Mouse (Mus musculus) C2C12 (cell line): ENCODE measurements at regions not wholly inside any gene's neighbourhood (a gene's known extent, or its start where the extent isn't known, plus 50 kb on each side); places are given as distances from the start of the nearest gene placed in this dataset.

ENCODE experiments used
- H3K27me3 ChIP-seq: one replicate; pipeline ENCODE4 v1.6.1; 2011; ENCODE audit not compliant: control insufficient read depth, insufficient read depth, insufficient read length
- H3K36me3 ChIP-seq: one replicate; pipeline ENCODE4 v1.6.1; 2011; ENCODE audit not compliant: control insufficient read depth, insufficient read depth
- H3K4me3 ChIP-seq: one replicate; pipeline ENCODE4 v1.5.1; 2011; ENCODE audit warnings: mild to moderate bottlenecking, control low read depth; ENCODE audit not compliant: poor library complexity, insufficient read depth, severe bottlenecking
- H3K79me2 ChIP-seq: one replicate; pipeline ENCODE4 v1.6.1; 2011; ENCODE audit not compliant: control insufficient read depth, insufficient read depth
- H3K79me3 ChIP-seq: one replicate; pipeline ENCODE4 v1.6.1; 2011; ENCODE audit warnings: low read depth, control low read depth
- H3ac ChIP-seq: one replicate; pipeline ENCODE3; 2011; ENCODE audit warnings: low read depth; ENCODE audit not compliant: control insufficient read depth, insufficient read length
- CEBPB ChIP-seq: IDR thresholded peaks from one replicate; pipeline ENCODE4 v1.6.1; 2011; ENCODE audit warnings: low read depth, mild to moderate bottlenecking, control low read depth, moderate library complexity
- CTCF ChIP-seq: IDR thresholded peaks from one replicate; pipeline ENCODE4 v1.5.1; 2011; ENCODE audit not compliant: control insufficient read depth, insufficient read depth, insufficient read length
- FOSL1 ChIP-seq: IDR thresholded peaks from one replicate; pipeline ENCODE4 v1.8.0; 2011; ENCODE audit warnings: mild to moderate bottlenecking, low read length; ENCODE audit not compliant: poor library complexity, insufficient read depth, severe bottlenecking
- MAX ChIP-seq: IDR thresholded peaks from one replicate; pipeline ENCODE4 v1.6.1; 2011; ENCODE audit warnings: mild to moderate bottlenecking, control low read depth
- MYOD1 ChIP-seq: IDR thresholded peaks from one replicate; pipeline ENCODE4 v1.6.1; 2011; ENCODE audit warnings: low read depth; ENCODE audit not compliant: control insufficient read depth, insufficient read length
- MYOG ChIP-seq: IDR thresholded peaks from one replicate; pipeline ENCODE4 v1.6.1; 2011; ENCODE audit not compliant: control insufficient read depth, insufficient read length; ENCODE audit errors: extremely low read depth
- USF1 ChIP-seq: IDR thresholded peaks from one replicate; pipeline ENCODE4 v1.6.1; 2011; ENCODE audit warnings: low read depth, mild to moderate bottlenecking, control low read depth, moderate library complexity

- Histone ChIP-seq H3K79me2 (no peaks in the 10 kb centered on the region), H3K79me3 (no peaks in the 10 kb centered on the region), H3ac (no peak overlapping the region), H3K4me3 (no peak overlapping the region), H3K27me3 (no peaks in the 10 kb centered on the region), H3K36me3 (no peaks in the 10 kb centered on the region)
- no peak for TF ChIP-seq CTCF
- no peak for TF ChIP-seq FOSL1
- TF ChIP-seq MYOG: no peak
- TF ChIP-seq CEBPB: no peak
- no peak for TF ChIP-seq MAX
- TF ChIP-seq USF1: no peak
- no peak for TF ChIP-seq MYOD1
Measured at GRCm38 (mm10) chr12:15986351-15986750, 169.6 kb upstream of the Trib2 start.

- H3K79me2 ChIP-seq: no peaks in the 10 kb centered on the region
- H3K36me3 ChIP-seq: no peaks in the 10 kb centered on the region
- no peak overlapping the region for H3ac ChIP-seq
- H3K27me3 ChIP-seq: no peaks in the 10 kb centered on the region
- no peaks in the 10 kb centered on the region for H3K79me3 ChIP-seq
- H3K4me3 ChIP-seq: no peak overlapping the region
- no peak for TF ChIP-seq USF1
- no peak for TF ChIP-seq CEBPB
- no peak for TF ChIP-seq MYOG
- no peak for TF ChIP-seq FOSL1
- TF ChIP-seq CTCF: no peak
- TF ChIP-seq MAX: no peak
- no peak for TF ChIP-seq MYOD1
Measured at GRCm38 (mm10) chr12:15985649-15986048, 168.9 kb upstream of the Trib2 start.

GRCm38 (mm10) chr12:15983591-15984300, 167.0 kb upstream of the Trib2 start:
- H3K79me2 ChIP-seq: no peaks in the 10 kb centered on the region
- no peak overlapping the region for H3ac ChIP-seq
- no peak overlapping the region for H3K4me3 ChIP-seq
- no peak for TF ChIP-seq MAX
- no peak for TF ChIP-seq FOSL1
- no peak for TF ChIP-seq MYOG
- TF ChIP-seq USF1: no peak
- TF ChIP-seq CEBPB: no peak
- no peak for TF ChIP-seq CTCF
- H3K79me3 ChIP-seq: no peaks in the 10 kb centered on the region
- no peaks in the 10 kb centered on the region for H3K27me3 ChIP-seq
- H3K36me3 ChIP-seq: no peaks in the 10 kb centered on the region

- no peak for TF ChIP-seq MAX
- TF ChIP-seq CEBPB: no peak
- no peak for TF ChIP-seq MYOG
- TF ChIP-seq MYOD1: no peak
- TF ChIP-seq FOSL1: no peak
- no peak for TF ChIP-seq CTCF
- Histone ChIP-seq H3K4me3 (no peak overlapping the region), H3K79me3 (no peaks in the 10 kb centered on the region), H3K79me2 (no peaks in the 10 kb centered on the region), H3K27me3 (no peaks in the 10 kb centered on the region), H3K36me3 (no peaks in the 10 kb centered on the region), H3ac (no peak overlapping the region)
Measured at GRCm38 (mm10) chr12:15981741-15982140, 165.0 kb upstream of the Trib2 start.

GRCm38 (mm10) chr12:15979233-15979632, 162.5 kb upstream of the Trib2 start:
- no peaks in the 10 kb centered on the region for H3K27me3 ChIP-seq
- H3K36me3 ChIP-seq: no peaks in the 10 kb centered on the region
- no peak overlapping the region for H3K4me3 ChIP-seq
- no peaks in the 10 kb centered on the region for H3K79me3 ChIP-seq
- H3K79me2 ChIP-seq: no peaks in the 10 kb centered on the region
- TF ChIP-seq CTCF (no peak), MYOG (no peak), MAX (no peak), FOSL1 (no peak), USF1 (no peak), MYOD1 (no peak), CEBPB (no peak)
- H3ac ChIP-seq: no peak overlapping the region

GRCm38 (mm10) chr12:15971786-15972185, 155.1 kb upstream of the Trib2 start:
- H3K79me3 ChIP-seq: no peaks in the 10 kb centered on the region
- H3K36me3 ChIP-seq: no peaks in the 10 kb centered on the region
- TF ChIP-seq CEBPB (no peak), MYOG (no peak), USF1 (no peak), CTCF (no peak), MAX (no peak), MYOD1 (no peak), FOSL1 (no peak)
- H3ac ChIP-seq: no peak overlapping the region
- no peak overlapping the region for H3K4me3 ChIP-seq
- no peaks in the 10 kb centered on the region for H3K27me3 ChIP-seq
- no peaks in the 10 kb centered on the region for H3K79me2 ChIP-seq
